Mouse (Mus musculus) heart, adult 2 months (tissue): ENCODE measurements around the gene Cep164.

Experiments used
- CTCF ChIP-seq: fragments of 200-600 bp; IDR thresholded peaks from 2 replicates; pipeline ENCODE4 v1.8.1; 2022; ENCODE audit warnings: antibody characterized with exemption, mild to moderate bottlenecking, moderate library complexity
- POLR2A ChIP-seq: fragments of 200-500 bp; IDR thresholded peaks from 2 replicates; pipeline ENCODE4 v1.6.1; 2011; ENCODE audit warnings: mild to moderate bottlenecking, low read depth, low read length, control low read depth; ENCODE audit not compliant: insufficient read depth

DNA sequence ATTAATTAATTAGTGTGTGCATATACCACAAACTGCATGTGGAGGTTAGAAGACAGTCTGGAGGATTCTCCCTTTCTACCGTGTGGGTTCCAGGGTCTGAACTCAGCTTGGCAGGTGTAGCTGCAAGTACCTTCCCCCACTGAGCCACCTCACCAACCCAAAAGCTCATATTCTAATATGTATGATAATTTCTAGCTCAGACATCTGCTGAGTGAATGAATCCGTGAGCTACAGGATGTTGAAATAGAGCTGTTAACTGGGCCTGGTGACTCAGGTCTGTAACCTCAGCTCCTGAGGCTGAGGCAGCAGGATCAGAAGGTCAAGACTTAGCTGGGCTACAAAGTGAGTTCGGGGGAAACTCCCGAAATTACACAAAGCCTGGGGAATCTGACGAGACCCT is 14.5 kb upstream of the Cep164 start:
- TF ChIP-seq POLR2A (no peak), CTCF (no peak)
